Mouse (Mus musculus): ENCODE data around the gene Ralgps2.

DNA sequence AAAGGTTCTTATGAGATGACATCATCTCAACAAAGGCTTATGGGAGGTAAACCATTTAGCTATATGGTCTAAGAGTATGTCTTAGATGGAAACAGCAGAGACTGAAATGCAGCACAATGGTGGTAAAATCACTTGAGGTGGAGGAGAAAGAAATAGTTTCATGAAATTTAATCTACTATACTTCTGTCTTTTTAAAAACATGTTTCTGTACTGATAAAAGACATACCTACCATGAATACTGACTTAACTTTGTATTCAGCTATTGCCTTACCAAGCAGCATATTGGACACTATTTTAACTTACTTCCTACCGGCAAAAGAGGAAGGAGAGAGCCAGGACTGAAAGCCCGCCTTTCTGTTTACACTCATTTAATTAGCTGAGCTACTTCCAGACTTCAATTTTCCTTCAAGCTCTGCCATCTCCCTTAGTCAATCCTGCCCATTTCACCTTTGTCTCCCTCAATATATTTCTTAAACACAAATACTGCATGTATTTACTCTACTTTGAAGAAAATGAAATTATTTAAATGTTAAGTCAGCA, 79.6 kb downstream of the Ralgps2 start:
- TF ChIP-seq CTCF (IDR thresholded peaks at IDR 0.05; ENCODE audit: extremely low read depth, insufficient read depth, insufficient read length, insufficient replicate concordance) (no peak), POLR2A (IDR thresholded peaks at IDR 0.05; ENCODE audit: low read depth, low read length) (no peak)
